Mouse (Mus musculus): ENCODE data around the gene Fggy. TPM values are rescaled to one million over a fixed set of nuclear protein-coding genes. Genes with fewer than 3 reads are reported as not detected.

Gene Fggy
- total RNA-seq, 1 experiment = 8.2 TPM

DNA sequence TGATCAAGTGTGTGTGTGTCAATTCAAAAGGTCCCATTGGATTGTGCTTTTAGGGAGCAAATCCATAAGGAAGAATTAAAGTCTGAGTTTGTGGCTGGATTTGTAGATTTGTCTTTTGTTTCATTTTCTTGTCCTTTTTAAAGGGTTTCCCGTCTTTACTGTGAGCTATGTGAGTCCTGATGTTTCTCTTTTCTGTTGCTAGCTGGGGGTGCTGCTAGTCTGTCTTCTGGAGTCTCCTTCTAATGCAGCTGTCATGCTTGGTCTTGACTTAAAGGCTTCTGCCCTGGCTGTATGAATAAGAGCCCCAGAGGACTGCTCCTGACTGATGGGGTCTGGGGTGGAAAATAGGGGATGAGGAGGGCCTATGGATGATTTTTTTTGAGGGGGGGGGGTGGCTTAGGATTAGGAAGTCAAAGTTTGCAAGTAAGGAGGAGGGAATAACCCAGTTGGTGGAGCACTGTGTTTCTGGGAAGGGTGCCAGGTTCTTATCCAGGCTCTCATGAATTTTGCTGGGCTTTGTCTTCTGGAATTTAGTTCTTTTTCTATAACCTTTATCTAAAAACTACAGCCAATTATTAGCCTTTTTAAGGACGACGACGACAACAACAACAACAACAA lies 1.1 kb downstream of the Fggy start:
- Histone ChIP-seq H3K4me1 (ENCODE audit: control insufficient read depth in 2 of 2, insufficient read depth in 2 of 2, low read length in 2 of 2, poor library complexity in 1 of 2) (no peaks in the 10 kb centered on the region; a peak in 2 of 4 replicates), H3K9ac (ENCODE audit: insufficient read depth, low read depth, low read length, poor library complexity, severe bottlenecking) (no peak overlapping the region), H3K27ac (ENCODE audit: insufficient read depth, low read depth, low read length, poor library complexity, severe bottlenecking) (no peak overlapping the region), H3K36me3 (ENCODE audit: control insufficient read depth, insufficient read depth, low read length, poor library complexity, severe bottlenecking) (no peaks in the 10 kb centered on the region), H3K9me3 (ENCODE audit: control insufficient read depth, insufficient read depth, low read depth, low read length) (no peaks in the 10 kb centered on the region), H3K4me3 (ENCODE audit: insufficient read depth in 1 of 2, low read depth in 1 of 2, low read length in 2 of 2, poor library complexity in 1 of 2, severe bottlenecking in 1 of 2) (peak overlapping the region in 1 of 2 experiments; percentile 86; a peak in 2 of 4 replicates)
- in situ Hi-C loops (cut with MboI; ENCODE audit: low sequenced_read_pairs in 2 of 2, unreplicated experiment in 2 of 2) = no loop called here
- DNase-seq (ENCODE audit: low read depth, low spot score) = no peak
- TF ChIP-seq HCFC1 (IDR thresholded peaks at IDR 0.05; ENCODE audit: borderline replicate concordance, insufficient read depth, low read length) (no peak), CHD2 (IDR thresholded peaks at IDR 0.05; ENCODE audit: low read depth, low read length) (no peak), MAFK (IDR thresholded peaks at IDR 0.05; ENCODE audit: insufficient read depth, low read depth, low read length) (no peak), ZNF384 (IDR thresholded peaks at IDR 0.05; ENCODE audit: low read depth, low read length) (no peak), ZC3H11A (IDR thresholded peaks at IDR 0.05; ENCODE audit: borderline replicate concordance, low read depth, low read length) (no peak)

DNA sequence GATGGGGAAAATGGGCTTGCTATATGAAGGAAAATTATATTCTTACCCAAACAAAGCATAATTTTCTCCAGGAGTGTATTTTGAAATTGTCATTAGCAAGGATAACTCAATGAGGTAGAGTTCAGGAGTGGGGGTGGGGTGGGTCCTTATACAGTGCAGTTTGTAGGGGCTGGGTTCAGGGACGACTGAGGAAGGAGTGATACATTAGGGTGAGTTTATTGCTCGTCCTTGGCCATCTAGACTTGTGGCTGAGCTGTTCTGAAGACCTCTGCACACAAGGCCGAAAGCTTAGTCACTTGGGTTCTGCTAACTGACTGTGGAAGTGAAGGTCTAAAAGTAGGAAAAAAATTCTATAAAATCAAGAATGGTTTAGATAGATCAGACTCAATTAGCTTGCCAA lies 14.3 kb downstream of the Fggy start:
- Histone ChIP-seq H3K4me1 (ENCODE audit: control insufficient read depth in 2 of 2, insufficient read depth in 2 of 2, low read length in 2 of 2, poor library complexity in 1 of 2) (no peaks in the 10 kb centered on the region), H3K9ac (ENCODE audit: insufficient read depth, low read depth, low read length, poor library complexity, severe bottlenecking) (no peak overlapping the region), H3K36me3 (ENCODE audit: control insufficient read depth, insufficient read depth, low read length, poor library complexity, severe bottlenecking) (no peaks in the 10 kb centered on the region), H3K27ac (ENCODE audit: insufficient read depth, low read depth, low read length, poor library complexity, severe bottlenecking) (no peak overlapping the region), H3K4me3 (ENCODE audit: insufficient read depth in 1 of 2, low read depth in 1 of 2, low read length in 2 of 2, poor library complexity in 1 of 2, severe bottlenecking in 1 of 2) (no peak overlapping the region), H3K9me3 (ENCODE audit: control insufficient read depth, insufficient read depth, low read depth, low read length) (no peaks in the 10 kb centered on the region)
- in situ Hi-C loops (cut with MboI; ENCODE audit: low sequenced_read_pairs in 2 of 2, unreplicated experiment in 2 of 2) = no loop called here
- TF ChIP-seq ZNF384 (IDR thresholded peaks at IDR 0.05; ENCODE audit: low read depth, low read length) (no peak), MAFK (IDR thresholded peaks at IDR 0.05; ENCODE audit: insufficient read depth, low read depth, low read length) (no peak), HCFC1 (IDR thresholded peaks at IDR 0.05; ENCODE audit: borderline replicate concordance, insufficient read depth, low read length) (no peak), CHD2 (IDR thresholded peaks at IDR 0.05; ENCODE audit: low read depth, low read length) (no peak), ZC3H11A (IDR thresholded peaks at IDR 0.05; ENCODE audit: borderline replicate concordance, low read depth, low read length) (no peak)
- no peak for DNase-seq (ENCODE audit: low read depth, low spot score)

DNA sequence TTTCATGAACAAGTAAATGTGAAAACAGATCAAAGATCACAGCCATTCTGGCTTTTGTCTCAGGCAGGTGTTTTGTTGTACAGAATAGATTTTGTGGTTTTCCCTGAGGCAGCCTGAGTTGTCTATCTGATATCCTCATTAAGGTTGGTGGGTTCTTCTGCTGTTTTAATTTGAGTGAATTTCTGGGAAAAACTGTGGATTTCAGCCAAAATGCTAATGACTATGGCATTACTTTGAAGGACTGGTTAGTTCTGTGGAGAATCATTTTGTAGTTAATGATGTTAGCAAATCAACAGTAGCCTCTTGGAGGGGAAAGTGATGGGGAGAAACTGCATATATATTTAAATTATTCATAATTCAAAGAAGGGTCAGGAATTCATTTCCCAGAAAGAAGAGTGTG lies 16.4 kb downstream of the Fggy start:
- no peak for TF ChIP-seq MAFK (IDR thresholded peaks at IDR 0.05; ENCODE audit: insufficient read depth, low read depth, low read length)
- TF ChIP-seq ZNF384 (IDR thresholded peaks at IDR 0.05; ENCODE audit: low read depth, low read length) = no peak
- no peak for TF ChIP-seq CHD2 (IDR thresholded peaks at IDR 0.05; ENCODE audit: low read depth, low read length)
- TF ChIP-seq ZC3H11A (IDR thresholded peaks at IDR 0.05; ENCODE audit: borderline replicate concordance, low read depth, low read length) = no peak
- TF ChIP-seq HCFC1 (IDR thresholded peaks at IDR 0.05; ENCODE audit: borderline replicate concordance, insufficient read depth, low read length) = no peak
- H3K4me1 ChIP-seq (ENCODE audit: control insufficient read depth in 2 of 2, insufficient read depth in 2 of 2, low read length in 2 of 2, poor library complexity in 1 of 2) = no peaks in the 10 kb centered on the region
- no peaks in the 10 kb centered on the region for H3K9me3 ChIP-seq (ENCODE audit: control insufficient read depth, insufficient read depth, low read depth, low read length)
- H3K36me3 ChIP-seq (ENCODE audit: control insufficient read depth, insufficient read depth, low read length, poor library complexity, severe bottlenecking) = no peaks in the 10 kb centered on the region
- in situ Hi-C loops (cut with MboI; ENCODE audit: low sequenced_read_pairs in 2 of 2, unreplicated experiment in 2 of 2) = no loop called here
- H3K27ac ChIP-seq (ENCODE audit: insufficient read depth, low read depth, low read length, poor library complexity, severe bottlenecking) = no peak overlapping the region
- no peak overlapping the region for H3K4me3 ChIP-seq (ENCODE audit: insufficient read depth in 1 of 2, low read depth in 1 of 2, low read length in 2 of 2, poor library complexity in 1 of 2, severe bottlenecking in 1 of 2)
- H3K9ac ChIP-seq (ENCODE audit: insufficient read depth, low read depth, low read length, poor library complexity, severe bottlenecking) = no peak overlapping the region
- no peak for DNase-seq (ENCODE audit: low read depth, low spot score)

DNA sequence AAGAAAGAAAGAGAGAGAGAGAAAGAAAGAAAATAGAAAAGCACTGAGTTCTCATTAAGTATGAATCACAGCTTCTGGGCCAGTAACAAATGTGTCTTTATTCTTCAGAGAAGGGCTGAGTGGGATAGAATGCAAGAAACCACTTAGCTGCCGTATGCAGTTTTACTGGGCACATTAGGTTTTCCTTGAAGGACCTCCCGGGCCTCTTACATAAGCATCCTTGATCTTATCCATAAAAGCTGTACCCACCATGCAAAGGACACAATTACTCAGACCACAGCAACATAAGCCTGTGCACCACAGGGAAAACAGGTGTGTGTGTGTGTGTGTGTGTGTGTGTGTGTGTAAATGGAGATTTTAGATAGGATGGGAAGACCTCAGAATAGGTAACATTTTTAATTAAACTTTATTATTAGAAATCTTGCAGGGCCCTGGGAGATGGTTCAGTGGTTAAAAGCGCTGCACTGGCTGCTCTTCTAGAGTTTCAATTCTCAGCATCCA lies 18.2 kb downstream of the Fggy start:
- no peak overlapping the region for H3K4me3 ChIP-seq (ENCODE audit: insufficient read depth in 1 of 2, low read depth in 1 of 2, low read length in 2 of 2, poor library complexity in 1 of 2, severe bottlenecking in 1 of 2)
- no peaks in the 10 kb centered on the region for H3K9me3 ChIP-seq (ENCODE audit: control insufficient read depth, insufficient read depth, low read depth, low read length)
- no peaks in the 10 kb centered on the region for H3K36me3 ChIP-seq (ENCODE audit: control insufficient read depth, insufficient read depth, low read length, poor library complexity, severe bottlenecking)
- in situ Hi-C loops (cut with MboI; ENCODE audit: low sequenced_read_pairs in 2 of 2, unreplicated experiment in 2 of 2) = no loop called here
- no peak overlapping the region for H3K27ac ChIP-seq (ENCODE audit: insufficient read depth, low read depth, low read length, poor library complexity, severe bottlenecking)
- H3K9ac ChIP-seq (ENCODE audit: insufficient read depth, low read depth, low read length, poor library complexity, severe bottlenecking) = no peak overlapping the region
- DNase-seq (ENCODE audit: low read depth, low spot score) = no peak
- no peaks in the 10 kb centered on the region for H3K4me1 ChIP-seq (ENCODE audit: control insufficient read depth in 2 of 2, insufficient read depth in 2 of 2, low read length in 2 of 2, poor library complexity in 1 of 2)
- TF ChIP-seq CHD2 (IDR thresholded peaks at IDR 0.05; ENCODE audit: low read depth, low read length) (no peak), HCFC1 (IDR thresholded peaks at IDR 0.05; ENCODE audit: borderline replicate concordance, insufficient read depth, low read length) (no peak), MAFK (IDR thresholded peaks at IDR 0.05; ENCODE audit: insufficient read depth, low read depth, low read length) (no peak), ZC3H11A (IDR thresholded peaks at IDR 0.05; ENCODE audit: borderline replicate concordance, low read depth, low read length) (no peak), ZNF384 (IDR thresholded peaks at IDR 0.05; ENCODE audit: low read depth, low read length) (no peak)

Data from ES-E14 (cell line).